Mouse (Mus musculus) gastrocnemius, adult 2 months (tissue): Measurements from ENCODE around the gene Gm49387. TPM values are rescaled to one million over a fixed set of nuclear protein-coding genes. Genes with fewer than 3 reads are reported as not detected.

ENCODE experiments used
- DNase-seq: peaks from one replicate; pipeline ENCODE4 v3.0.0; 2022
- H3K27ac ChIP-seq: fragments of 200-600 bp; 2 replicates; pipeline ENCODE4 v1.8.1; 2022; ENCODE audit warnings: mild to moderate bottlenecking
- H3K4me3 ChIP-seq: fragments of 200-600 bp; 2 replicates; pipeline ENCODE4 v1.8.1; 2022; ENCODE audit warnings: mild to moderate bottlenecking, moderate library complexity
- CTCF ChIP-seq: fragments of 200-600 bp; IDR thresholded peaks from 2 replicates; pipeline ENCODE4 v1.8.1; 2022; ENCODE audit warnings: antibody characterized with exemption, mild to moderate bottlenecking, moderate library complexity
- intact Hi-C: fragments of 180-260 bp; cut with DNase I; formaldehyde crosslinking; loops from one replicate; pipeline ENCODE4 v1.15.1; 2025
- total RNA-seq, 2 experiments: library from RNA; stranded (reverse); gene quantifications; 2 replicates each; pipeline ENCODE4 v1.2.3; 2021

Gm49387 gene
- total RNA-seq, 2 experiments from 2014 or later: 0.70 to 0.84 TPM

DNA sequence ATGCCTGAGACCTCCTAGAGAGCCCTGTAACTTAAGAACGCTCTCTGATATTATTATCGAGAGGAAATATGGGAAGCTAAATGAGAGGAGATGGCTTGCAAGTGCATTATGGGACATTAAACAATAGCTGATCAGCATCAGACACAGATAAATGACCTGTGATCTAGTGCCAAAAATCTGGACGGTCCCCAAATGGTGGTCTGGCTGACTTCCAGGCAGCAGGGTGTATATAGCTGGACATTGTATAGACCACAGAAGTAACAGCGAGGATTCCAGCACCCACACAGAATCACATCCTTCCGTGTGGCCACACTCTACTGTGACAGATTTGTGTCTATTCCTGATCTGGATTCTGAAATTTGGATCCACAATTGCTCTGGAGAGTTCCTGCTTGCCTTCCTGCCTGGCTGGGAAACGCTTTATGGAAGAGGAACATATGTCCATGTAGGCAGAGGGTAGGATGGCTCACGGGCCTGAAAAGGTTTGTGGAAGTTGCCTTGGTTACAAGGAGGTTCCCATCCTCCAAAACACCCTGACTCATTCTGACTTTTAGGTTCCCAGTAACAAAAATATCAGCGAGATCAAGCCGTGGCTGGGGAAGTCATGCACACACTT, 68.0 kb downstream of the Gm49387 start:
- Histone ChIP-seq H3K27ac (no peak overlapping the region), H3K4me3 (no peak overlapping the region)
- no peak for TF ChIP-seq CTCF
- intact Hi-C loops: no loop called here
- DNase-seq: no peak

DNA sequence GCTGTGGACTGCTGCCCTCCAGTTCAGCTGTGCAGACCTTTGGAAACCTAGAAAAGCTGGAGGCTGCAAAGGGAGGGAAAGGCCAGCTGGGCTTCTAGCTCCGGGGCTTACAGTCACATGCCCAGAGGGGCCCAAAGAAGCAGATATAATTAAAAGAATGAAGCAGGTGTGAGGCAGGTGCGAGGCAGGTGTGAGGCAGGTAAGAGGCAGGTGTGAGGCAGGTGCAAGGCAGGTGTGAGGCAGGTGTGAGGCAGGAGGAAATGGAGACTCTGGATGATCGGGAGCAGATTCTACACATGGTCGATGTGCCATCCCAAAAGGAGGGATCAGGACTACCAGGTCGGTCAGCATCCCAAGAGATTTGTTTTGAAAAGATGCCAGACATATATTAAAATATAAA, 69.3 kb downstream of the Gm49387 start:
- Histone ChIP-seq H3K4me3 (no peak overlapping the region), H3K27ac (no peak overlapping the region)
- no peak for DNase-seq
- no peak for TF ChIP-seq CTCF
- intact Hi-C loops: no loop called here

DNA sequence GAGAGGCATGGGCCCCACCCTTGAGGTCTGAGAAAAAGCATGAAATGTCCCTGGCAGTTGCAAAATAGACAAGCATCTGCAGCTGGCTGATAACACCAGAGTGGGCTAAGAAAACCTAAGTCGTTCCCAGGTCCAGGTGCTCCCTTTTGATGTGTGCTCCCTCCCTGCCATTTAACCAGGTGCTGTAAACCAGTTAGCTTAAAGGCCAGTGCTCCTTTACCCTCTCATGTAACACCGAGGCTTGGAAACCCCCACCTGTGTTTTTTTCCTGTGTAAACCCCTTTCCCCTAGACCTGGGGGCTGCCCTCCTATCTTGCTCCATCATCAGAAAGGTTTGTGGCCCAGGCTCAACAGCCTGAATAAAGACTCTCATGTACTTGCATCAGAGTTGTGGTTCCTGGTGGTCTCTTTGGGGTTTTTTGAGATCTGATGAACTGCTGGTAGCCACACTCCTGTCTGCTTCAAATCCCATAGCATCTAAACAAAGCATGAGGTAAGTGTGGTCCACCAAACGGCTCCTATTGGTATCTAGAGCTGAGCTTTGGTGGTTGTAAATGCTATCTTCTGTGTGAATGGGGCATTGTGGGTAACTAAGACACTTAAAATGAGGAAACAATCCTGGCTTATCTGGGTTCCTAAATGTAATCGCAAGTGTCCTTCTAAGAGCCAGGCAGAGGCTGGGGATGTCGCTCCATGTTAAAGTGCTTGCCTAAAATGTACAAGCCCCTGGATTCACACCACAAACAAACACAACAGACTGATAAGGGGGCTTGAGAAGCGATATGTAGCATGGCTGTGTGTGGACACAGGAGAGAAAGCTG, 70.3 kb downstream of the Gm49387 start:
- TF ChIP-seq CTCF: no peak
- no peak for DNase-seq
- H3K27ac ChIP-seq: no peak overlapping the region
- intact Hi-C loops: no loop called here
- H3K4me3 ChIP-seq: no peak overlapping the region

DNA sequence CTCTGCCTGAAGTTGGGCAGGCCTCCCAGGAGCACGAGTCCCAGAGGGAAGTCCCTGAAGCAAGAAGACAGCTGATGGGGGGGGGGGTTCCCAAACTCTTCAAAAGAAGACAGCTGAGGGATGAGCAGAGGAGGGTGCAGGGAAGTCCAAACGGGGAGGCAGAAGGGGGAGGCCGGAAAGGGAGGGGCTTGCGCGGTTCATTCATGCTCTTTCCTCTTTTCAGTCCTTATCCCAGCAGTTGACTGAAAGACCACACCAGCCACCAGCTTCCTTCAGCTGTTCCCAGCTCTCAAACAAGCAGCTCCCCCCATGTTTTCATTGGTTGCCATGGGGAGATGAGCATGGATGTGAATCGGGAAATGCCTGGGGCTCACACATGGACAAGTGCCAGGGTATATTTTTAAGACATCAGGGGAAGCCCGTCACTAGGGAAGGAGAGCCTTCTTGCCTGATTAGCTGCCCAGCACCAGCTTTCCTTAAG, 71.5 kb downstream of the Gm49387 start:
- peak; percentile 29 for DNase-seq
- TF ChIP-seq CTCF: no peak
- Histone ChIP-seq H3K27ac (no peak overlapping the region), H3K4me3 (no peak overlapping the region)
- intact Hi-C loops: no loop called here

DNA sequence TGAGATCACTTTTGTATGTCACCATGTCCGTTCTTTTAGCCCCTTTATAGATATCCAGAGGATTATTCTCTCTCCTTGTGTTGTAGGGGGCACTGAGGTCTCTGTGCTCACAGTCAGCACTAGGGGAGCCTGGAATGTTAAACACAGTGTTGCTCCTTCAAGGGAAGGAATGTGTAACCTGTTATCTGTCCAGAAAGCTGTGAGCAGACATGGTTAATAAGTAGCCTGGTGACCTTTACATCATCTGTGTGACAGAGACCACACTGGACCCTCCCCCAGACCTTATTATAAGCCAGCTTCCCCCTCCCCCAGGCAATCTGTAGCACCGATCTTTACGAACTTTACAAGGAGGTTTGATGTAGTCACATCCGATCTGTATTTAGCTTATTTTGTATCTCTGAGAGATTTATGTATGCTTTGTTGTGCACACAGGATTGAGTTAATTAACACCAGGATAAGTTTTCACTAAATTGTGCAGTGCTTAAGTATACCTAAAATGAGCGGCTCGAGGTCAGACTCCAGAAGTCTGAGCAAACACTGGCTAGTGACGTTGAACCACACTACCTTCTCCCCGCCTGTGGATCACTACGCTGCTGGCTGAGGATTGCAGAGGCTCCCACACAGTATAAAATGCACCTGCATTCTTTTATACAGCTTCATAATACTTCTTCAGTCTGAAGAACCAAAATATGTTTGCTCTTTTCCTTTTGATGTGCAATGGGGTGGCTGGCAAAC, 75.0 kb downstream of the Gm49387 start:
- intact Hi-C loops: no loop called here
- DNase-seq: no peak
- Histone ChIP-seq H3K27ac (no peak overlapping the region; the same call in 1 of the 2 replicates), H3K4me3 (no peak overlapping the region)
- no peak for TF ChIP-seq CTCF

DNA sequence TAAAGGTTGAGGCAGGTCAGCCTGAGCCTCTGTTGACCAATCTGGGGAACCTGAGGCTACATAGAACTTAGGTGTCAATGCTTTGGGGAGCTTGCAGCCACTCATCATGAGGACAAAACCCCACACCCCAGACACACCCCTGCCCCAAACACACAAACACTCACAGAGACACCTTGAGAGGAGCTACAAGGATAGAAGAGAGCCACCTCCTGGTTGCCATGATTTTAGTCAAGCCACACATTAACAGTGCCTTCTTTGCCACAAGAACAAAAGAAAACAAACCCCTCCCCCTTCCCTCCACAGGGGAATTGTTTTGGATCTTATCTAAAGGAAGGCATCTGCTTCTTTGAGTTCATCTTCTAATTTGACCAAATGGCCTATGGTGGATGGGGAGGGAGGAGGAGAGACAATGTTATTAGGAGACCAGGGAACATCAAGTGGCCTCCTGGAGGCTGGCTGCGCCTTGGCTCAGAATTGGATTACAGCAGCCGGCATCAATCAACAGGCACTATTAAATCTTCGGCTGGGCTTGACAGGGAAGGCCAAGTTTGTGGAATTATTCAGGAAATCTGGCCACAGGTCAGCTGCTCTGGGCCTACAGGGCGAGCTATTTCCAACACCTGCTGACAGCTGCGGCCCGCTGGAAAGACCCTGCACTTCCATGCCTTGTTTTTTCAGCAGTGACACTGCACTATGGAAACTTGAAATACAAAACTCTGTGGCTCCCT, 76.1 kb downstream of the Gm49387 start:
- Histone ChIP-seq H3K4me3 (no peak overlapping the region), H3K27ac (peak overlapping the region; percentile 51; the same call in 1 of the 2 replicates)
- intact Hi-C loops: no loop called here
- no peak for TF ChIP-seq CTCF
- peak; percentile 33 for DNase-seq

DNA sequence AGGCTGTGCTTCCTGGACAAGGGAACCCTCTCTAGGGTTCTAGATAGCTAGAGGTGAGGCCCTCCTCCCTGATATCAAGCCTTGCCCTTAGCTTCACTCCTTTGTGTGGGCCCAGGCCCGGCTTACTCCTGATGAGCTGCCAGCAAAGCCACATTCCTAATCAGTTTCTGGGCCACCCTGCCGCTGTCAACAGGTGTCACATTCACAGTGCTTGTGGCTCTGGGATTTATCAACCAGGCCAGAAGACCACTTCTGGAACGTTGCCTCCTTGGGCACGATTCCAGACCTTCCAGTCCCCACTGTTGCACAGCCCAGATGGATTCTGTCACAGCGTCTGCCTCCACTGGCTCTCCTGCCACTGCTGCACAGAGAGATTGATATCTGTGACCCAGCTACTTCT, 79.8 kb downstream of the Gm49387 start:
- no peak for TF ChIP-seq CTCF
- DNase-seq: no peak
- no peak overlapping the region for H3K27ac ChIP-seq
- intact Hi-C loops: no loop called here
- no peak overlapping the region for H3K4me3 ChIP-seq

DNA sequence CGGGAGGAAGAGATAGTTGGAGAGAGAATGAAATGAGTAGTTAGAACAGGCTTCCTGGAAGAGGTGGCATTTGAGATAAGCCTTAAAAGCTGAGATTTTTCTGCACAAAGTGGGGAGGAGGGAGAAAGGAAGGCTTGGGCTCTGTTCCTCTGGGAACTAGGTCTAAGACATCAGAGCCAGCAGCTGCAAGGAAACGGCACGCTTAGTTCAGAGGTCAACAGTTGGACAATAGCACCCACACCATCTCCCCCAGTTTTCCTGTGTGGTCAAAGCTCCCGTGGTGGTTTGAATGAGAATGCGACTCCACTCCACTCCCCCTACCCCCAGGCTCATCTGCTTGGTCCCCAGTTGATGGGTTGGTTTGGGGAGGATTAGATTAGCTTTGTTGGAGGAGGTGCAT, 81.5 kb downstream of the Gm49387 start:
- intact Hi-C loops: no loop called here
- no peak for TF ChIP-seq CTCF
- no peak for DNase-seq
- H3K4me3 ChIP-seq: no peak overlapping the region
- no peak overlapping the region for H3K27ac ChIP-seq

DNA sequence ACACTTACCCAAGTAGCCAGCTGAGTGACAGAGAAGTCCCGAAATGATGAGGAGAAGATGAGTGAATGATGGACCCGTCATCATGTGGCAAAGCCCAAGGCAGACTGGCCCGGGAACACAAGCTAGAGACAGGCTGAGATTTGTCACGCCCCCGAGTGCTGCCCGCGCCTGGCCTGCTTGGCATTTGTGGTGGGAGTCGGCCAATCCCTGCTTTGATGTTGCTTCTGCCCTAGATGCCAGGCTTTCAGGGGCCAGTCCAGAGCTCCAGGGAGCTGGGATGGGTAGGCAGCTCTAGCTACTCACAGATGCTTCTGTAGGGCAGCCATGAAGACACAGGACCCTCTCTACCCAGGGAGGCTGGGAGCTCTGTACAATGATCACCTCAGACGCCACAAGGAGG, 82.9 kb downstream of the Gm49387 start:
- H3K27ac ChIP-seq: no peak overlapping the region; the same call in 1 of the 2 replicates
- no peak for TF ChIP-seq CTCF
- peak; percentile 51 for DNase-seq
- intact Hi-C loops: loop anchor here (2.0 kb wide), 1 partner anchor 21 kb away; no protein-coding TSS in a partner anchor
- H3K4me3 ChIP-seq: no peak overlapping the region

DNA sequence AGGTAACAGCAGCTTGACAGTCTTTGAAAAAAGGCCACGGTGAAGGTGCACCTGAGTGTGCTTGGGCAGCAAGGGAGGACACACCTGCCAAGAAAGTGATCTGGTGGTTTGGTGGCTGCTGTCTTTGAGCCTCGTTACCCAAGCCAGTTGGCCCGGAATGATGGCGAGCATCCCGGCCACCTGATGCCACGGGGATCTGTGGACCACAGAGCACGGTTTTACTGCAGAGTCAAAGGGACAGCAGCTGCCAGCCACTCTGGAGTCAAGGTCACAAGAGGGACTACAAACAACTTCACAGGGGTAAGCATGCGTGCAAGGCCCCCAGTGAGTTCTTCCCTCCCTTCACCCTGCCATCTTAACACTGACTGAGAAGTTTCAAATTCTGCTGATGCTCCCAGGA, 83.4 kb downstream of the Gm49387 start:
- intact Hi-C loops: loop anchor here (2.0 kb wide), 1 partner anchor 20 kb away; no protein-coding TSS in a partner anchor
- DNase-seq: peak; percentile 86

DNA sequence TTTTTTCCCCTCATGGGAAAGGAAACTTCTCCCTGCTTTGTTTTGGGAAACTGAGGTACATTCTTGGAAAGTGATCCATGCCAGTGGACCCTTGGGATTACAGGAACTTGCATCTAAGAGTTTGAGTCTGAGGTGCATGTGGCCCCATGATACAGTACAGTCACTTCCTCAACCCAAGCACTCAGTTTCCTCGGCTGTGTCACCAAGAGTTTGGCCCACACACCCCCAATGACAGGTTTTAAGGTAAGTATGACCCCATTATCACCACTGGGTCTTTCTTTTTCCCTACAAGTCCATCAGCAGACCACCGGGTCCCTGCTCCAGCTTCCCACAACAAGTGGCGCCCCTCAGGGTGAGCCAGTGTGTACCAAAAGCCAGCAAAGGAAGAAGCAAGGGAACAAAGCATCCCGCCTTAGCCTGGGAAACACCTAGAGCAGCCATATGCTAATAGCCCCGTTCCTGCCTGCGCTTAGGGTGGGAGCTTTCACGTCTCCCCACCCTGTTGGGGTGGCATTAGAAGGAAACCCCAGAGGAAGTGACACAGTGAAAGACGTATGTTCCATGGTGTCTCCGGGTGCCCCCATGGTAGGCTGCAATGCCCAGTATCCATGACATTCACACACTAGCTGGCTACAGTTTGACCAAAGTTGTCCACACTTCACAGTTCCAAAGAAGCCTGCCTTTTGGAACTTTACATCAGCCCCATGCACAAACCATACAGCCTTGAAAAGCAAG, 84.0 kb downstream of the Gm49387 start:
- Histone ChIP-seq H3K4me3 (peak overlapping the region; percentile 28), H3K27ac (peak overlapping the region; percentile 80)
- no peak for DNase-seq
- TF ChIP-seq CTCF: no peak
- intact Hi-C loops: loop anchor here (2.0 kb wide), 1 partner anchor 20 kb away; no protein-coding TSS in a partner anchor

More for the DNA sequence above, 83.4 kb downstream of the Gm49387 start:
- no peak for TF ChIP-seq CTCF
- peak overlapping the region; percentile 28; the same call in 1 of the 2 replicates for H3K4me3 ChIP-seq
- peak overlapping the region; percentile 80 for H3K27ac ChIP-seq
